ENCODE assay signal across 9 mouse cellular contexts in genomic region chr2:132780978-132781377, GRCm38 (mm10). TPM values are rescaled to one million over a fixed set of nuclear protein-coding genes. Genes with fewer than 3 reads are reported as not detected.
DNase-seq lines count a peak whose midpoint lies in the region; ATAC-seq and TF ChIP-seq lines count a peak whose summit lies in the region.
"Had no signal": no experiment of that assay in that cellular context is flagged by ENCODE, and none has a peak within 500 bp of the region (broad histone marks: within the 10 kb centered on the region; RNA-seq: fewer than 3 reads in every experiment).

Gene Chgb, plus strand, starts transcription at chr2:132781278.

- 8% methylated on average over 4 of the region's 4 CpGs for WGBS in kidney, embryonic 16.5 days
- WGBS in intestine, postnatal 0 days = 17% methylated on average over 4 of the region's 4 CpGs
- 5% methylated on average over 4 of the region's 4 CpGs for WGBS in midbrain, embryonic 16.5 days

- no peak for TF ChIP-seq CTCF in intestine, postnatal 0 days (IDR thresholded peaks at IDR 0.05; ENCODE audit: low read depth)

- peak within 1 kb of the TSS; percentile 44 for H3K4me3 ChIP-seq in kidney, embryonic 16.5 days (ENCODE audit: low read length)
- H3K4me3 ChIP-seq in intestine, postnatal 0 days (ENCODE audit: low read depth, low read length) = peak within 1 kb of the TSS; percentile 33; the same call in 1 of the 2 replicates
- peak within 1 kb of the TSS; percentile 81 for H3K4me3 ChIP-seq in midbrain, embryonic 16.5 days (ENCODE audit: low read depth, low read length)

- peaks cover 9% of the 10 kb centered on the region; the same call in 1 of the 2 replicates for H3K27me3 ChIP-seq in kidney, embryonic 16.5 days (ENCODE audit: insufficient read depth, low read length)
- peaks cover 6% of the 10 kb centered on the region; the same call in 1 of the 2 replicates for H3K27me3 ChIP-seq in intestine, postnatal 0 days (replicated peaks; ENCODE audit: control insufficient read depth, insufficient read depth, low read length)
- H3K27me3 ChIP-seq in midbrain, embryonic 16.5 days (ENCODE audit: control insufficient read depth, insufficient read depth, low read depth, low read length) = no peaks in the 10 kb centered on the region

- no peaks in the 10 kb centered on the region for H3K4me1 ChIP-seq in kidney, embryonic 16.5 days (ENCODE audit: insufficient read depth, low read length)
- H3K4me1 ChIP-seq in intestine, postnatal 0 days (replicated peaks; ENCODE audit: control insufficient read depth, insufficient read depth, low read length) = no peaks in the 10 kb centered on the region
- H3K4me1 ChIP-seq in midbrain, embryonic 16.5 days (ENCODE audit: control insufficient read depth, insufficient read depth, low read length) = peaks cover 12% of the 10 kb centered on the region

- no peak for ATAC-seq in kidney, embryonic 16.5 days (ENCODE audit: low FRiP score, low TSS enrichment)
- ATAC-seq in intestine, postnatal 0 days = no peak
- no peak for ATAC-seq in midbrain, embryonic 16.5 days

- peak within 1 kb of the TSS; percentile 63 for H3K4me2 ChIP-seq in kidney, embryonic 16.5 days (replicated peaks; ENCODE audit: low read depth, low read length)
- peak within 1 kb of the TSS; percentile 68 for H3K4me2 ChIP-seq in intestine, postnatal 0 days (replicated peaks; ENCODE audit: low read depth)
- H3K4me2 ChIP-seq in midbrain, embryonic 16.5 days (ENCODE audit: low read length) = peak within 1 kb of the TSS; percentile 69

- no peak within 1 kb of the TSS for H3K27ac ChIP-seq in kidney, embryonic 16.5 days (ENCODE audit: low read length)
- no peak within 1 kb of the TSS for H3K27ac ChIP-seq in intestine, postnatal 0 days (ENCODE audit: low read depth, low read length)
- peak within 1 kb of the TSS; percentile 97 for H3K27ac ChIP-seq in midbrain, embryonic 16.5 days (ENCODE audit: low read length)
- H3K27ac ChIP-seq: macrophage had no signal

- no peaks in the 10 kb centered on the region for H3K9me3 ChIP-seq in kidney, embryonic 16.5 days (ENCODE audit: low read length)
- no peaks in the 10 kb centered on the region for H3K9me3 ChIP-seq in intestine, postnatal 0 days (ENCODE audit: control insufficient read depth)
- no peaks in the 10 kb centered on the region for H3K9me3 ChIP-seq in midbrain, embryonic 16.5 days (replicated peaks; ENCODE audit: control insufficient read depth, low read length, poor library complexity, severe bottlenecking)

- no peak within 1 kb of the TSS for H3K9ac ChIP-seq in kidney, embryonic 16.5 days (replicated peaks; ENCODE audit: low read length)
- H3K9ac ChIP-seq in intestine, postnatal 0 days (ENCODE audit: low read depth, low read length) = no peak within 1 kb of the TSS
- H3K9ac ChIP-seq in midbrain, embryonic 16.5 days (ENCODE audit: low read depth, low read length) = peak within 1 kb of the TSS; percentile 95

- DNase-seq in kidney, adult 18-20 months = no peak
- no peak for DNase-seq in adrenal gland, postnatal 4 days (ENCODE audit: low spot score in 2 of 2)
- no peak for DNase-seq in thymus, adult 18-20 months
- DNase-seq in testis, postnatal 10 days (ENCODE audit: low spot score) = no peak
- no peak for DNase-seq in urinary bladder, adult 2 months (ENCODE audit: low spot score)

- no peaks in the 10 kb centered on the region for H3K36me3 ChIP-seq in kidney, embryonic 16.5 days (ENCODE audit: insufficient read depth, low read length)
- H3K36me3 ChIP-seq in intestine, postnatal 0 days (ENCODE audit: control insufficient read depth, insufficient read depth) = no peaks in the 10 kb centered on the region
- H3K36me3 ChIP-seq in midbrain, embryonic 16.5 days (ENCODE audit: control insufficient read depth, insufficient read depth, low read length) = no peaks in the 10 kb centered on the region

RNA-seq across cellular contexts. Expression of gene Chgb, which starts in this region (rescaled TPM):
- polyA plus RNA-seq in kidney, embryonic 16.5 days (2015; fragmentation: Nextera tagmentation; extraction: Ambion mirVana) = 4.9 and 9.7 TPM in 2 replicates
- 1,000 to 10,000 TPM; 1,462 to 1,464 TPM for total RNA-seq in adrenal gland, postnatal 4 days (2021)
- polyA plus RNA-seq in intestine, postnatal 0 days (2015; fragmentation: Nextera tagmentation; extraction: Ambion mirVana) = 46.3 and 47.0 TPM in 2 replicates
- polyA plus RNA-seq in midbrain, embryonic 16.5 days (2015; fragmentation: Nextera tagmentation; extraction: Ambion mirVana) = 106 and 110 TPM in 2 replicates
- polyA plus RNA-seq in urinary bladder, adult 2 months (2012; rRNA removed) = 0.19 and 0.27 TPM in 2 replicates
